Comparison of ENCODE assay signal across 10 mouse cellular contexts in the genomic region with DNA sequence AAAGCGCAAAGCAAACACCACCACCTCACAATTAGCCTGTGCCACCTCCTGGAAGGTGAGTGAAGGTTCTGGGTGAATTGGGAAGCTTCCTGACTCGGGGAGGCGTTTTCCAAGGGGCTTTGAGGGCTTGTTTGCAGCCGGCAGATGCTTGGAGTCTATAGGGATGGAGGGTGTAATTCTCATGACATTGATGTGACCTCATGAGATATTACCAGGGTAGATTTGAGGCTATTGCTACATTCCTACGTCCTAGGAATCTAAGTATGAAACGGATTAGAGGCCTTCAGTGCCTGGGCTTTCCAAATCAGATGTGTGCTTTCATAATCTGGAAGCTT.
"Had no signal": no experiment of that assay in that cellular context is flagged by ENCODE, and none has a peak within 500 bp of the region (broad histone marks: within the 10 kb centered on the region; RNA-seq: fewer than 3 reads in every experiment).

No protein-coding gene starts in this region.

- H3K27ac ChIP-seq: limb, embryonic 12.5 days; liver, embryonic 13.5 days; neural tube, embryonic 12.5 days had no signal

- H3K4me3 ChIP-seq: limb, embryonic 12.5 days; liver, embryonic 13.5 days; myocyte; neural tube, embryonic 12.5 days had no signal

- H3K9ac ChIP-seq: limb, embryonic 12.5 days; liver, embryonic 13.5 days; neural tube, embryonic 12.5 days had no signal

- H3K9me3 ChIP-seq: limb, embryonic 12.5 days; liver, embryonic 13.5 days; neural tube, embryonic 12.5 days had no signal

- DNase-seq: layer of hippocampus, adult 9-11 months; liver; liver, embryonic 13.5 days; right cerebral cortex, postnatal 4 days; spleen, adult 18-20 months; thymus, adult 18-20 months; thymus, postnatal 14 days had no signal

- H3K4me1 ChIP-seq: liver, embryonic 13.5 days had no signal

- H3K27me3 ChIP-seq: neural tube, embryonic 12.5 days had no signal

- H3K4me2 ChIP-seq: liver, embryonic 13.5 days had no signal

- H3K36me3 ChIP-seq: limb, embryonic 12.5 days; liver, embryonic 13.5 days; neural tube, embryonic 12.5 days had no signal
